Mouse (Mus musculus): ENCODE measurements around the gene Dnajc4. TPM values are rescaled to one million over a fixed set of nuclear protein-coding genes. Genes with fewer than 3 reads are reported as not detected.

Dnajc4 gene
- polyA plus RNA-seq, 1 experiment from 2014 or later, result 10.2 TPM

GRCm38 (mm10) chr19:6981465-6981864, 10.9 kb downstream of the Dnajc4 start:
- peaks cover 66% of the 10 kb centered on the region for H3K4me1 ChIP-seq (replicated peaks)
- no peaks in the 10 kb centered on the region for H3K9me3 ChIP-seq (replicated peaks)
- H3K9ac ChIP-seq, result no peak overlapping the region; the same call in 1 of the 2 replicates
- WGBS (ENCODE audit: insufficient replicate concordance), result 84% methylated on average over 4 of the region's 4 CpGs
- H3K4me2 ChIP-seq, result peak overlapping the region; percentile 98
- peak overlapping the region; percentile 77 for H3K4me3 ChIP-seq (replicated peaks)
- no peak for ATAC-seq (ENCODE audit: insufficient read depth)
- H3K27ac ChIP-seq (replicated peaks), result peak overlapping the region; percentile 91
- H3K36me3 ChIP-seq (replicated peaks), result peaks cover 53% of the 10 kb centered on the region
- no peaks in the 10 kb centered on the region for H3K27me3 ChIP-seq

- Histone ChIP-seq H3K9me3 (replicated peaks) (no peaks in the 10 kb centered on the region), H3K27me3 (no peaks in the 10 kb centered on the region), H3K4me1 (replicated peaks) (peaks cover 66% of the 10 kb centered on the region), H3K27ac (replicated peaks) (peak within 1 kb of the TSS; percentile 91), H3K36me3 (replicated peaks) (peaks cover 50% of the 10 kb centered on the region), H3K4me3 (replicated peaks) (peak within 1 kb of the TSS; percentile 77), H3K9ac (peak within 1 kb of the TSS; percentile 78), H3K4me2 (peak within 1 kb of the TSS; percentile 98)
- under 1% methylated on average over 38 of the region's 38 CpGs for WGBS (ENCODE audit: insufficient replicate concordance)
- peak; percentile 83 for ATAC-seq (ENCODE audit: insufficient read depth)
Observed at GRCm38 (mm10) chr19:6980381-6981093, 11.8 kb downstream of the Dnajc4 start, which contains the start of gene Fkbp2. Gene Fkbp2 (minus strand): TSS chr19:6980501.

GRCm38 (mm10) chr19:6979486-6980380, 12.6 kb downstream of the Dnajc4 start:
- Histone ChIP-seq H3K4me1 (replicated peaks) (peaks cover 65% of the 10 kb centered on the region), H3K27me3 (no peaks in the 10 kb centered on the region), H3K9me3 (replicated peaks) (no peaks in the 10 kb centered on the region), H3K4me3 (replicated peaks) (peak overlapping the region; percentile 77), H3K9ac (peak overlapping the region; percentile 78), H3K36me3 (replicated peaks) (peaks cover 42% of the 10 kb centered on the region), H3K4me2 (peak overlapping the region; percentile 98), H3K27ac (replicated peaks) (peak overlapping the region; percentile 91)
- ATAC-seq (ENCODE audit: insufficient read depth), result peak; percentile 84
- WGBS (ENCODE audit: insufficient replicate concordance), result 1% methylated on average over 59 of the region's 59 CpGs

- Histone ChIP-seq H3K4me1 (replicated peaks) (peaks cover 72% of the 10 kb centered on the region), H3K4me2 (peak overlapping the region; percentile 98), H3K36me3 (replicated peaks) (peaks cover 38% of the 10 kb centered on the region), H3K9me3 (replicated peaks) (no peaks in the 10 kb centered on the region), H3K27me3 (no peaks in the 10 kb centered on the region), H3K9ac (peak overlapping the region; percentile 71), H3K27ac (replicated peaks) (peak overlapping the region; percentile 91), H3K4me3 (replicated peaks) (peak overlapping the region; percentile 77)
- ATAC-seq (ENCODE audit: insufficient read depth), result no peak
- WGBS (ENCODE audit: insufficient replicate concordance), result 7% methylated on average over 11 of the region's 11 CpGs
Observed at GRCm38 (mm10) chr19:6979001-6979479, 13.3 kb downstream of the Dnajc4 start.

GRCm38 (mm10) chr19:6978639-6978974, 13.8 kb downstream of the Dnajc4 start:
- Histone ChIP-seq H3K4me1 (replicated peaks) (peaks cover 76% of the 10 kb centered on the region), H3K36me3 (replicated peaks) (peaks cover 33% of the 10 kb centered on the region)
- ATAC-seq (ENCODE audit: insufficient read depth), result no peak

GRCm38 (mm10) chr19:6977759-6978638, 14.4 kb downstream of the Dnajc4 start:
- no peaks in the 10 kb centered on the region for H3K9me3 ChIP-seq (replicated peaks)
- ATAC-seq (ENCODE audit: insufficient read depth), result no peak
- H3K27me3 ChIP-seq, result no peaks in the 10 kb centered on the region
- 74% methylated on average over 13 of the region's 13 CpGs for WGBS (ENCODE audit: insufficient replicate concordance)
- peaks cover 29% of the 10 kb centered on the region for H3K36me3 ChIP-seq (replicated peaks)
- peak overlapping the region; percentile 20; the same call in 1 of the 2 replicates for H3K9ac ChIP-seq
- H3K4me1 ChIP-seq (replicated peaks), result peaks cover 77% of the 10 kb centered on the region
- H3K27ac ChIP-seq (replicated peaks), result peak overlapping the region; percentile 91
- H3K4me3 ChIP-seq (replicated peaks), result peak overlapping the region; percentile 77
- peak overlapping the region; percentile 98 for H3K4me2 ChIP-seq

More at GRCm38 (mm10) chr19:6978639-6978974, 13.8 kb downstream of the Dnajc4 start:
- Histone ChIP-seq H3K4me3 (replicated peaks) (peak overlapping the region; percentile 77), H3K9me3 (replicated peaks) (no peaks in the 10 kb centered on the region), H3K4me2 (peak overlapping the region; percentile 98), H3K27me3 (no peaks in the 10 kb centered on the region), H3K27ac (replicated peaks) (peak overlapping the region; percentile 91), H3K9ac (peak overlapping the region; percentile 71)
- 32% methylated on average over 3 of the region's 3 CpGs for WGBS (ENCODE audit: insufficient replicate concordance)

GRCm38 (mm10) chr19:6975537-6976521, 16.5 kb downstream of the Dnajc4 start, which contains the start of gene Plcb3:
Gene Plcb3 (minus strand): TSS chr19:6976470.
- Histone ChIP-seq H3K4me3 (replicated peaks) (peak within 1 kb of the TSS; percentile 69), H3K27me3 (no peaks in the 10 kb centered on the region), H3K9ac (peak within 1 kb of the TSS; percentile 56), H3K9me3 (replicated peaks) (no peaks in the 10 kb centered on the region), H3K4me1 (replicated peaks) (peaks cover 79% of the 10 kb centered on the region), H3K36me3 (replicated peaks) (peaks cover 19% of the 10 kb centered on the region), H3K4me2 (peak within 1 kb of the TSS; percentile 90), H3K27ac (replicated peaks) (peak within 1 kb of the TSS; percentile 76)
- ATAC-seq (ENCODE audit: insufficient read depth), result no peak
- WGBS (ENCODE audit: insufficient replicate concordance), result under 1% methylated on average over 16 of the region's 16 CpGs

GRCm38 (mm10) chr19:6974211-6975205, 17.9 kb downstream of the Dnajc4 start, which contains the start of gene Ppp1r14b:
Gene Ppp1r14b (plus strand): TSS chr19:6974968.
- WGBS (ENCODE audit: insufficient replicate concordance), result under 1% methylated on average over 79 of the region's 84 CpGs
- H3K4me1 ChIP-seq (replicated peaks), result peaks cover 88% of the 10 kb centered on the region
- H3K4me3 ChIP-seq (replicated peaks), result peak within 1 kb of the TSS; percentile 69

More at GRCm38 (mm10) chr19:6974211-6975205, 17.9 kb downstream of the Dnajc4 start, which contains the start of gene Ppp1r14b:
- H3K9ac ChIP-seq, result peak within 1 kb of the TSS; percentile 56
- H3K4me2 ChIP-seq, result peak within 1 kb of the TSS; percentile 90
- H3K27me3 ChIP-seq, result peaks cover 2% of the 10 kb centered on the region
- peak within 1 kb of the TSS; percentile 76 for H3K27ac ChIP-seq (replicated peaks)
- H3K9me3 ChIP-seq (replicated peaks), result no peaks in the 10 kb centered on the region
- H3K36me3 ChIP-seq (replicated peaks), result peaks cover 19% of the 10 kb centered on the region
- peak; percentile 60 for ATAC-seq (ENCODE audit: insufficient read depth)
